Mouse (Mus musculus) embryo, embryonic 11 days (tissue): ENCODE measurements around the gene Erg.

Experiments used
- DNase-seq: peaks from one replicate; pipeline ENCODE4 v3.0.0-alpha.2; 2015

The Erg gene

DNA sequence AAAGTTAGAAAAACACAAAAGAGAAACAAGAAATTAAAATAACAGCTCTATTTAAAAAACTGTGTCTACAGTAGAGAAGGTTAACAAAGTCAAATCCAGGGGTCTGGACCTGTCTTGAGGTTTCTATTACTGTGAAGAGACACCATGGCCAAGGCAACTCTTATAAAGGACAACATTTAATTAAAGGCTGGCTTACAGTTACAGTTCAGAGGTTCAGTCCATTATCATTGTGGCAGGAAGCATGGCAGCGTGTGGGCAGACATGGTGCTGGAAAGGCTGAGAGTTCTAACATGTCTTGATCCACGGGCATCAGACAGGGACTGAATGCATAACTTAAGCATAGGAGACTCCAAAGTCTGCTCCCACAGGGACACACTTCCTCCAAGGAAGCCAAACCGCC, 111.4 kb downstream of the Erg start:
- DNase-seq = no peak

DNA sequence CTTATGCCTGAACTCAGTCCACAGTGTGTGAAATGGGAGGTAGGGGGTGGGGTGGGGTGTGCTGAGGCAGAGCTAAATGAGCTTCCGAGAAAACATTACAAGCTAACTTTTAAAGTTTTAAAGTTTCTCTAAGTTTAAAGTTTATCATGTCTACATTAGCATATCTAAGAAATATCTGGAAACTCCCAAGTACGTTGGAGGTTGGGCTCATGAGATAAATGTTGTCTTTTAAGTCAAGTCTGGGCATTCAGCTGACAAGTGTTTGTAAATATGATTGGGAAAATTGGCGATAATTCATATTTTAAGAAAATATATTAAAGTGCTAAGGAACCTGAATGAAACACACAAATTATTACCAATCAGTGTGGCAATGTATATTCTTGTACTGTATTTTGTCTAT, 112.4 kb downstream of the Erg start:
- no peak for DNase-seq

DNA sequence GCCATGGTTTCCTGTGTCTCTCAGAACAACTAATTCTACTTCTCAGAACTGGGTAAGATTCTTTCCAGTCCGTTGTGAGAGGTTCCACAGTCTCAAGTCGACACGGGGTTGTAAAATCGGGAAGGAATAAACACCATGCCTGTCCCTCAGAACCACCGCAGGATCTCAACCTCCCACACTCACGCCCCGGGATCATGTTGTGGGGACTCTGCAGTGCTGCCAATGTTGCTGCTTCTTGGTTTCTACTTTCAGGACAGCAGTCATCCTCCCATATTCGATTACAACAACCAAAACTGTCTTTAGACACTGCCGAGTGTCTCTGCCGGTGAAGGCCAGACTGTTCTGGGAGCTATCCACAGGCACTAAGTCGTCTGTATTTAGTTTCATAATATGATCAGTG, 113.6 kb downstream of the Erg start:
- DNase-seq = no peak

DNA sequence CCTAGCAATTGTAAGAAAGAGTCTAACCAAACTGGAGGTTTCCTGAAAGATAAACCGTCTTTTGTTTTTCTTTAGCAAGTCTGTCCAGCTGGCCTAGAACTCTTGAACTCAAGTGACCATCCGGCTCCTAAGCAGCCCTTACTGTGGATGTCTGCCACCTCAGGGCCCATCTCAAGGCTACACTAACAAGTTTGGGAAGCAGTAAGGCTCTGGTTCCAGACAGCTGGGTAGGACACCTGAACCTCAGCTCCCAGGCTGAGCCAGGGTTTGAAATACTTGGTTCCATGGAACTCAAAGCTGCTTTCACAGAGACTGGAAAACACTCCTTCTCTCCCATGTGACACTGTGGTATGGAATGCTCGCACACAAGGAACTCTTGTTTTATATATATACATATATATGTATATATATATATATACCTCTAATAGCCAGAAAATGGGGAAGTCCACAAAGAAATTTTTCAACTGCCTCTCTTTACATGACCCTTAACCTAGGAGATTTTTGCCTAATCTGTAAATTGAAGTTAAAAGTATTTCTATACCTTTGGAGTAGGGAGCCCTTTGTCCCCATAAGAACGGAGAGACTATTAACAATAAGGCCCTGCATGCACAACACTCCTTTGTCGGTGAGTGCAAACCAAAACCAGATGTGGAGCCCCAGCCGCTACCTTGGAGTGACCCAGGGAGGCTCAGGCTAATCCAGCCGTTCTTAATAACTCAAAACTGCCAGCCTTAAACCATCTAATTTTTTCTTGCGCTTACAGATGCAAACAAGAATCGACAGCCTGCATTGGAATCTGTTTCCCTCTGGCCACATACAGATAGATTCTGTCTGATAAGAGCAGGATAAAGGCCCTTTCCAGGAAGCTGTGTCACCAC, 116.9 kb downstream of the Erg start:
- peak; percentile 83 for DNase-seq

DNA sequence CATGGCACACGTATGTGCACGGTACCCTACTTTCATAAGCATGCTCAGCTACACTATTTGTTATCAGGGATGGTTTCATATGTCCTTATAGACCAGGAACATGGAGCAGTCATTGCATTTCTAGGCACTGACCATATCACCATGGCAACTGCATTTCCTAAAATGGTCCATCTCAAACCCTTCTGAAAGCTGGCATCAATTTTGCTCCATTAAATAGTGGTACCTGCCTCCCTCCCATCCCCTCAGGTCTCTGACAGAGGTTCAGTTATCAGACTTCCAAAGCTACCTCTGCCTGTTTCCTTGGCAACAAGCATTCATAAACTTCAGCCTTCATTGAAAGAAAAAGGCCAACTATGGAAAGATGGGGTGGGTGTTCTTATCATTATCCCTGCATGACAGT, 118.5 kb downstream of the Erg start:
- DNase-seq = no peak

DNA sequence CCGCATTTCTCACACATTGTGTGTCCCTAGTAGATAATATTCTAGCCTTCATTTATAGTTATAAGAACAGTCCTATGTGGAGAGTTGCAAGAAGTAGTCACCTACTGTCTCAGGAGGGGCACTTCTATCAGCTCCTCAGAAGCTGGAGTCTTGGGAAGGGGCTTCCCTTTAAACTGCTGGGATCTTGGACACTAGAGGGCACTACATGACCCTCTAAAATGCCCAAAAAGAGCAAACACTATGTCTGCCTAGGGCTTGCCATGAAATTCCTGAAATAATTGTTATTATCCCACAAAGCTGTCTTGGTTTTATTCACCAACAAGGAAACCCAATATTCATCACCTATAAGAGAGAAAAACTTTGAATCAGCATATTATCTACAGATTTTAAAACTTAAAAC, 119.8 kb downstream of the Erg start:
- DNase-seq = peak; percentile 82

DNA sequence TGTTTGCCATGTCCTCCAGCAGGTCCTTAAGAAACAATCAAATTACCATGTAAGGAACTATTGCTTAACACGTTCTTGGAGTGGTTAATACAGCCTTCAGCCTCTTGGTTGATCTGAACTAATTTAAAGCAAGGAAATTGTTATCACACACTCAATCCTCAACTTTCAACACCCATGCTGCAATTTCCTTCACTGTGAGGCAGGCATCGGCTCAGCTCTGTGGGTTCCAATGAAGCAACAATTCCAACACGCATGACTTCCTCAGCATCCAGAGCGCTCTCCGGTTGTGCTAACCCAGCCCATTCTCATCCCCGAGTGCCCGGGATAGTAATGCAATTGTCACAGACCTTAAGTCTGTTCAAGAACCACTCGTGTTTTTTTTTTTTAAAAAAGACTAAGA, 121.8 kb downstream of the Erg start:
- no peak for DNase-seq

DNA sequence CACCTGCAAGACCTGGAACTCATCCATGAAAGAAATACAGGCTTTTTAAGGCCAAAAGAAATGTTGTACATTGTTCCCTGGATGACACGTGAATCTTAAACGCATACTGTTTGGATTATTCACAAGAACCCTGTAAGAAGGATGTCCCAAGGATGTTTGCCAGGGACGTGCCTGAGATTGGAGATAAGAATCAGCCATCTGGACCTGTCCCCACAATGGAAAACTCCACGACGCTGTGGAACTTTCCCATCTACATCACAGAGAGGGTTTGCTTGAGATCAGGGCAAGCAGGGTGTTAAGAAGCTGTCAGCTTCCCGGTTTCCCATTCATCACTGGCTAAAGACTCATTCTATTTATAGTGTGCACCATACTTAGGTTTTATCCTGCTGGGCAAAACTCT, 122.6 kb downstream of the Erg start:
- no peak for DNase-seq

DNA sequence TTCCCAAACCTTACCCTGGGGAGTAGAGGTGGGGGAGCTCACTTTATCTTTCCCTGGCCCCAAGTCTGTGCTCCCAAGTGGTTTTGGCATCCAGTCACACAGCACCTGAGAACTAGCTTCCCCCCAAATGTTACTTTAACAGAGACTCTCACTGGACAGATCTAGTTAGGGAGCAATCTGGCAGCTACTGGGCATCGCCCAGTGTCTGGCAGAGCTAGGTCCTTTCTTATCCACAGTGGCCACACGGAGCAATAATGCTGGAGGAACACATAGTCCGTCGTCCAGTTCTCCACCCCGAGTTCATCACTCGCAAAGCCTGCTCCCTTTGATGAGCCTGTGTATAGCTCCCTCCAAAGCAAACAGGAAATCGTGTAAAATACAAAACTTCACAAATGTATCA, 124.5 kb downstream of the Erg start:
- no peak for DNase-seq

DNA sequence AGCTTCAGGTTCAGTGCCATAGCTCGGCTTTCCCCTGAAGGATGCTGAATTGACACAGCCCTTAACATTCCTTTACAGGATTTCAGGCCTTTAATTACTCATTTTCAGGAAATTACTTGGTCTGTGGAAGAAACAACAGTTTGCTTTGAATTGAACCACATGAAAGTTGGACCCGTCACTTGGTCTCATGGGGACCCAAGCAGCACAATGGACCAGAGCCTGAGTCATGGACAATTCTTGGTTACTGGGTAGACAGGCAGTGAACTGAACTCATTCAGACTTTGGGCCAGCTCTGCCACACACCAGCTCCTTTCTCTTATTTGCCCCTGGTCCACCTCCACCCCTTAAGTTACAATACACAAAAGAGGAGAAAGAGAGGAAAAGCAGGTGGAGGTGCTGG, 126.1 kb downstream of the Erg start:
- DNase-seq = no peak

DNA sequence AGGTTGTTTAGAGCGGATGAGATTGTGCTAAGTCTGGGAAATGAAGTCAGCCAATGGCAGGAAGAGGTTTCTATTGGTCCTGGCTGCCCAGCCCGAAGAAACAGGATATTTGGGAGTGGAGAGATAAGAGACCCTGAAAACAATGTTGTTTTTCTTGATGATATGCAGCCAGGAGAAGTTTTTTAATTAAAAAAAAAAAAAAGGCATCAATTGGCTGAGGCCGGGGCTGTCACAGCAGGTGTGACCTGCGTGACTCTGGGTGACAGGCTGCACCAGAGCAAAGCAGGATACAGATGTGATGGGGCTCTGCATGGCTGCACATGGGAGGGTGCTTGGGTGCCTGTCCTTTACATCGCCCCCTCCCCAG, 127.1 kb downstream of the Erg start:
- DNase-seq = no peak

DNA sequence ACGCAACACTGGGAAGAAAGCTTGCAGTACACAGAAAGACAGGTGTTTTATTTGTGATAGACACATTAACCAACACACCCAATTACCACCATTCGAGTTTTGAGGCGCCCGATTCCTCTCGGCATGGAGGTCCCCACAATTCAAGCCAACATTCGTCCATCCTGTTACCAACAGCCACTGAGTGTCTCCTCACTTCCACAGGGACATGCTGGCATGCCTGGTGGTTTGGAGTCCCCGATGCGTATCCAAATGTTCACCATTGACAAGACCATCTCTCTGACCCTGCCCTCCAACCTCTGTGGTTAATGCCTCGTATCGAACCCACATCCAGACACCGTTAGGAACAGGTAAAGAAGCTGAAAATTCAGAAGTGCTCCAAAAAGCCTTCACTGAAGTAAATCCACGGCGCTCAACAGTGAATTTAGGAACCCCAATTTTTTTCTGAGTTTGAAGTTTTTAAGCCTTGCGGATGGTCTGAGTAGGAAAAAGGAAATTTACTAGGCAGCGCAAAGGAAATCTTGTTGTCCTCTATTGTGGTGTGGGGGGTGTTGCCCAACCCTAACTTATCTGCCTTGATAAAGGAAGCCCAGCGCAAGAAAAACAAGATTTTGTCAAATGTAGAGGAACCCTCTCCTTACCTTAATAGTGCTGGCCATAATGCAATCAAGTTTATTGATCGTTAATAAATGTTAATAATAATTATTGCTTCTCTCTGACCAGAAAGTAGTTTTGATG, 127.6 kb downstream of the Erg start:
- no peak for DNase-seq

DNA sequence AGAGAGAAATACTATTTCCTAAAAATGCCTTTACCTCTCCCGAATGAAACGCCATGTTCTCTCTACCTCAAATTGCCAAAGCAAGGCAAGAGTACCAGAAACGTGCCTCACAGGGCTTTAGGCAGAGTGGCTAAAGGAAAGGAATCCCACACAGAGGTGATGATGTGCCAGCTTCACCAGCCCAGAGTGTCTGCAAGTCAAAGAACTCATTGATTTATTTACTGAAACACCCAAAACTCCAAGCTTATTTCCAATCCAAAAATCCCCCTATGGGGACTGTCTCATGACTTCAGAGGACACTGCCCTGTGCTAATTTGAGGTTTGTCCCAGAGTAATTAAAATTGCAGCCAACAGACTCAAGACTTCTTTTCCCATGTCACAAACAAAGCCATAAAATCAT, 129.4 kb downstream of the Erg start:
- no peak for DNase-seq

DNA sequence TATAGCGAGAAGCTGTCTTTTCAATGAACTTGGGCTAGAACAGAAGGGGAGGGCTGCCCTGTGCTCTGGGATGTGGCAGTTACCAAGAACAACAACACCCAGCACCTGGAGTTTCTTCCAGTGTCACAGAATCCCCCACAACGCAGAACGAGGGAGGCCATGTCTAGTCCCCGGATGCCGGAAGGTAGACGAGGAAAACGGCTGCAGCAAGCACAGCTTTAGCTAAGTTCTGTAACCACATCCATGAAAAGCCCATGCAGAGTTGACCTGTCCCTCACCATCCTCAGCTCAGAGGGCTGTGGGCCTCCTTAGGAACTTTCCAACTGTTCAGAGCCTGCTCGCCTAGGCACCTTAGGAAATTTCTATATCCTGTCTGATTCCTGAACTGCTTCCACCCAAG, 130.5 kb downstream of the Erg start:
- no peak for DNase-seq

DNA sequence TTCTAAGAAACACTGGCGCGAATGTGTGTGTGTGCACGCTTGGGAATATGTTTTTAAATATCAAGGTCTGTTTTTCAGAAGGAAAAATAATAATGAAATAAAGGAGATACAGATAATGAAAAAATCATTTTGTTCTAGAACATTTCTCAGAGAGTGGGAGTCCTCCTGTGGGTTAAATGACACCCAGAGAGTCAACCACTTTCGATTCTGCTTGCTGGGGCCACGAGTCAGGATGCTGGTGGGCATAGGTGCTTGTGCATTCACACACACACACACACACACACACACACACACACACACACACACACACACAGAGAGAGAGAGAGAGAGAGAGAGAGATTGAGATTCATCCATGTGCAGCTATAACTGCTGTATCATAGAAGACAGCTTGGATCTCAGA, 130.9 kb downstream of the Erg start:
- DNase-seq = no peak

DNA sequence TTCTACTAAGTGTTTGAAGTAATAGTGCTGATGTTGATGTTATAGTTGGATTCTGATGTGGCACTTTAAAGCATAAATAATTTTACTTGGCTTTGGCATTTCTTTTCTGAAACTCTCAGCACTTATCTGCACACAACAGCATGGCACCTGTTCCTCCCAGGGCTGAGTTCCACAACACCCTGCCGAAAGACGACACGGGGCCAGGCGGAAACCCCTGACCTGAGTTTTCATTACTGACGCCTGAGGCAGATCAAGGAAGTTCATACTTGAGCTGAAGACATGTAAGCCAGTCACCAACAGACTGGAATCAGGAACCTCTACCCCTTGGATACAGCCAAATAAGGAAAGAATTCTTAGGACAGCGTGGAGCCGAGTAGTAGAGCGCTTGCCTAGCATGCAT, 134.0 kb downstream of the Erg start:
- DNase-seq = no peak

DNA sequence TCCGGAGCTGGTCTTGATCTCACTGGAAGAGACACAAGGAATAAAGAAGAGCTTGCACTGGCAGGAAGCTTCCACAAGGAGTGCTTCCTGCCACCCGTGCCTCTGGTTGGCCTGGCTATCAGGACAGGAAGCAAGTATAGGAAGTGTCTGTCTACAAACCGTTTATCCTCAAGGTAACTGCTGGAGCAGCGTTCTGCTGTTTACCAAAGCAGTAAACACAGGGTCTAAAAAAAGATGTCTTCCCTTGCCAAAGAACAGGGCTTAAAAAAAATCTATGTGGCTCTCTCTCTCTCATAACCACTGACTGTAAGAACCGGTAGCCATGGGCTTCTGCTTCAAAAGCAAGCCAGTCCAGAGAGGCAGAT, 137.1 kb downstream of the Erg start:
- DNase-seq = no peak

DNA sequence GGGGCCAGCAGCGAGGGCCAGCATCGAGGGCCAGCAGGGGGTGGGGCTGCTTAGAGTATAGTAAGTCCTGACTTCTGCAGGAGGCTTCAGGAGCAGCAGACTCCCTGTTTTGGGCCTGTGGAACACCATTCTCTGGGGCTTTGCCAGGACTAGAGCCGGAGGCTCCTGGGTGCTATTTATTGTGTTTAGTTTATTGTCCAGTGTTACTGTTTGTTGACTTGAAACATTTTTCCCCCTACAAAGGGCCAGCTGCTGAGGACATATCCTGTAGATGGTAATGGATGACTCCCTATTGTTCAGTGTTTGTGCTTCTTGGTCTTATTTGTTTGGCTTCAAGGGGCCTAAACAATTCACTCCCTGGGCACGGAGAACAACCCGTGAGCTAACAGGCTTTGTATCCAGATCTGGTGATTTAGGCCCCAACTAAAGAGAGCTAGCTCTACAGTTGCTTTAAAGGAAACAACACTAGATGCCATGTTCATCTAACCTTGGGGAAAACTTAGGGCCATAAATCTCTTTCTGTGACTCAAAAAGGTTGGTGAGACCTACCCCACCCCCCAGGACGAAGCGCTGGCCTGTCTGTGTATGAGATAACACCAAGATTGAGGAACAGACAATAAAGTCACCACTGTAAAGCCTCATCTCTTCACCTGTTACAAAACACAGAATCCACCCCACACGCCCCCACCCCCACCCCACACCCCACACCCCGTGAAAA, 137.6 kb downstream of the Erg start:
- no peak for DNase-seq

DNA sequence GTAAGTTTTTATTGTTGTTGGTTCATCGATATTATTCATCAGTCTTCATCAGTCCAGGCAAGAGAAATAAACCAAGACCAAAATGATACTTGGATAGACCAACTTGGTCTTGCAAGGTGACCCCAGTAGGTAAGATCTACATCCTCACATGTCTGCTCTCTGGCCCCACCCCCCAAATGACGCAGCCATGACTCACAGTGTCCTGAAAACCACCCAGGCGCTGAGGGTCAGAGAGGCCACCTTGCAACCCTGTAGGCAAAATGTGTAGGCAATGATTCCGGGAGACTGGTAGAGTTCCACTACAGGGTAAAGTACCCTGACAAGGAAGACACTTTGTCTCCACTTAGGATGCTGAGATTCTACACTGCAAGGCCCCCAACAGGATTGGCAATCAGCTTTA, 138.5 kb downstream of the Erg start:
- no peak for DNase-seq

DNA sequence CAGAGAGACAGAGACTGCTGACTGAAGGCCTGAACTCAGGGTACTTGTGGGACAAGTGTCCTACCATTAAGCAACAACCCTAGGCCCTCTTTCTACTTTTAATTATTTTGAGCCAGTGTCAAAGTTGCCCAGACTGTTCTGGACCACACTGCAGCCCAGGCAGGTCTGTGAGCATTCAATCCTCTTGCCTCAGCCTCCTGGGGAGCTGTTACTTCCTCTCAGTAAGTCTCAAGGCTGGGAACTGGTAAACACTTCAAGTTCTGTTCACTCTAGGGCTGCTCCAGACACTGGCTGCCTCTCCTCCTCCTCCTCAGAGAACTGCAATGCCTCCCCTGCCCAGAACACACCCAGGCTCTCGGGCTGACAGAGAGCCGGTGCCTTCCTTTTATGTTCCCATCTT, 140.0 kb downstream of the Erg start:
- no peak for DNase-seq

DNA sequence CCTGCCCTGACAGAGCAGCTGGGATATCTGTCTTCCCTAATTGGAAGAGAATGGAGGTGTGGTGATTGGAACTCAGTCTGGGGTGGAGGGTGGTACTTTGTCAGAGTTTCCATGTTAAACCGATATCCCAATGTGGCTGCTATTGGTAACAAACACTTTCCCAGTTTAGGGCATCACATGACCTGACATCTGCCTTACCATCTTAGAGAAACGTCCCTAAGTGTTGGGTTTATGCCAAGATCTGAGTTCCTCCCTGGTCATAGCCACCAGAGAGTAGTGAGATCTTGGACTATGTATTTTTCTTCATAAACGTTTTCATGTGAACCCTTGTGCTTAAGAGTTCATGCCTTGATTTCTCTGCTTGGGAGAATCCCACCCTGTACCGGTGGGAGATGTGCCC, 144.4 kb downstream of the Erg start:
- DNase-seq = no peak

DNA sequence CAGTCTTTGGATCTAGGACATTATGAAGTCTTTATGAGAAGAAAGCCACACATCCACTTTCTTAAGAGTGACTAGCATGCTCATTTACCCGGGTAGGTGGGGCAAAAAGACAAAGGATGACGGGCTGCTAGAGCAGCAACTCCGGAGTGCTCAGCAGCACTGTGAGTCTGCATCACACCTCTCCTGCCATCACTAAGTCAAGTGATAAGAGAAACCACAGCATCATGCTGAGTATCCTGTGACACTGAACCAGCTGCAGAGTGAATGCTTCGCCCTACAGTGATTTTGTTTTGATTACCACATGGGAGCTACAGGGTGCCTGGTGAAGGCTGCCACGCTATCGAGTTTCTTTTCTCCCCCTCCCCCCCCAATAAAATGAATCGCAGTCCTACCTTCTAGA, 145.2 kb downstream of the Erg start:
- DNase-seq = no peak

DNA sequence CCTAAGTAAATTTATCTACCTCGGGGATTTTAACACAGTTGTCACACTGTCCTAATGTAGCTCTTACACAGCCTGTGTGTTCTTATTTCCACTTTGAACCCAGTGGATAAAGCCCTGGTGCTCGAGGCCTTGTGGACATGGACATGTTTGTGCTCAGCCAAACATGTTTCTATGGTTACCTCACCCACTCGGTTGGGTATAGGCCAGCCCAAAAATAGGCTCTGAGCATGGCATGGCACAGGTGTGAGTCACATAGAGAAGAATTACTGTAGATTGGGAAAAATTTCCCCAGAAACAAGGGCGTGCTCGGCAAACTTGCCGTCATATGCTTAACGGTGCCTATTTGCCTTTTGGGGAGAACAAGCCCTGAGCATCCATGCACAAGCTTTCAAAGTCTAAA, 146.1 kb downstream of the Erg start:
- DNase-seq = no peak

DNA sequence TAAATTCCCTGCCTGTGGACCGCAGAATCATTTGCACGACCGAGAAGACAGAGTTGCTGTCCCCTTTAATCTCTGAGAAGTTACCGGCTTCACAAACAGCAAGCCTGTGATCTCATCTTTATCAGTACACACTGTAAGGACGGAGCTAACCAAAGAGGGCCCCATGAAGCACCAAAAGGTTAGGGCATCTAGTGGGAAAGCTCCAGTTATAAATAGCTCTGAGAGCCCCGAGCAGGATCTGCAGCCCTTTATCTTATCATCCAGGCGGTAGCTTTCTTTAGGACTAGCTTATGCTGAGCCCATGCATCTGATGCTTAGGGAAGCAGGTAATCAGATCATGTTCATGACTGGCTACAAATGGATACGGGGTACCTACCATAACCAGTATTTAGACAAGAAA, 146.6 kb downstream of the Erg start:
- DNase-seq = no peak
